Mouse (Mus musculus): Measurements from ENCODE around the gene Cd38.

Gene Cd38

DNA sequence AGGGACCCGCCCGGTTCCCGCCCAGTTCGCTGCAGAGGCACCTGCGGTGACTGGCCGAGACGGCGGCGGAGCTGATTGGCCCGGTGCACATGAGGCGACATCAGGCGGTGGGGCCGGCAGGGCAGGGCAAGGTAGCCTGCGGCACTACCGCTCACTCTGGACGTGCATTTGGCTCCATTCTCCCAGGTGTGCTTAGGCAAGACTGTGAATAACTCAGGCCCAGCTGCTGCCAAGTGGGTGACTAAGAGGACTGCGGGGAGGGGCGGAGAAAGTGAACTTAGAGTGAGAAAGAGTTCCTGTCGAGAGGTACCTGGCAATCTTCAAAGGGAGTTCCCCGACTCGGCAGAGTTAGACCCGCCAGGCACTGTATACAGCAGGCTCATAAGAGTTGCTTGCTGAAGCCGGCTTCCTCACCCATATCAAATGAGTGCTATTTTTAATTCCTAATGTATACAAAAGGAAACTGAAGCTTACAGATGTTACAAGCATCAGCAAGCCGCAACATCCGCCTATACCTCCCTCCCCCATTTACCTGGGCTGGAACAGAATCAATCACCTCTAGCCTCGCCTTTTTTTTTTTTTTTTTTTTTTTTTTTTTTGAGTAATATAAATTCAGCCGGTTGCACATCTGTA lies 79.9 kb downstream of the Cd38 start:
- peak; percentile 28 to 38 for DNase-seq

DNA sequence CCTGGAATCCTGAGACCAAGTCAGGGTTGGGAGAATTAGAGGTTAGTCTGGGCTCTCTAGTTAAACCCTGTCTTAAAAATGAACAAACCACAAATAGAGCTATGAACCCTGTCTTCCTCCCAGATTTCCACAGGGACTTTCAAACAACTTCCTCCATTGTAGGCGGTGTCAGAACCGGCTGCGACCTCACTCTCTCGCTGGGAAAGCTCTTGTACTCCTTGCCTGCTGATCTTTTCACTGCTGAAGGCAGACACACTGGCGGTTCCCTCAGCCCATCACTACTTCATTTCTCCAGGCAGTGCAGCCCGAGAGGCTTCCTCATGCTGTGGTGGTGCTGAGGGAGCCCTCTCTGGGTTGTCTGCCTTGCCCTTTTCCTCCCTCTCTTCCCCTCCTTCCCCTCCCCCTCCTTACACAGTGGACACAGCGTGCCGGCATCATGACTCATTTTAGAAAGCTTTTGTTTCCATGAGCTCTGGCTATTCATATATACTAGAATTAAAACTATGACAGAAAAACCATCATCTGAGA lies 80.5 kb downstream of the Cd38 start:
- DNase-seq = peak in 1 of 2 experiments; percentile 1

DNA sequence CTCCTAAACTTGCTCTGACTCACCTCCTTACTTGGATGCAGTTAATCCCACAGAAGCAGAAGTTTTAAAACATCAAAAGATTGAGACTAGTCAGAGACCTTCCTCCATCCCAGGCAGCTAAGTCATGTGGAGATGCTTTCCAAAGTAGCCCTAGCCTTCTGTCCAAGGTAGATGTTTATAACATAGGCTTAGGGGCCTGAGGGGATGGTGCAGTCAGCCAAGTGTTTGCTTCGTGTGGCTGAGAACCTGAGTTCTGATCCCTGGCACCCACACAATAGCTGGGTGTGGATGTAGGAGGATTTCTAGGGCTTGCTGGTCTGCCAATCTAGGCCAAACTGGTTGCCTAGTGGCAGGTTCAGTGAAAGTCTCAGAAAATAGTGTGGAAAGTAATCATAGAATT lies 84.9 kb downstream of the Cd38 start:
- DNase-seq = no peak

DNA sequence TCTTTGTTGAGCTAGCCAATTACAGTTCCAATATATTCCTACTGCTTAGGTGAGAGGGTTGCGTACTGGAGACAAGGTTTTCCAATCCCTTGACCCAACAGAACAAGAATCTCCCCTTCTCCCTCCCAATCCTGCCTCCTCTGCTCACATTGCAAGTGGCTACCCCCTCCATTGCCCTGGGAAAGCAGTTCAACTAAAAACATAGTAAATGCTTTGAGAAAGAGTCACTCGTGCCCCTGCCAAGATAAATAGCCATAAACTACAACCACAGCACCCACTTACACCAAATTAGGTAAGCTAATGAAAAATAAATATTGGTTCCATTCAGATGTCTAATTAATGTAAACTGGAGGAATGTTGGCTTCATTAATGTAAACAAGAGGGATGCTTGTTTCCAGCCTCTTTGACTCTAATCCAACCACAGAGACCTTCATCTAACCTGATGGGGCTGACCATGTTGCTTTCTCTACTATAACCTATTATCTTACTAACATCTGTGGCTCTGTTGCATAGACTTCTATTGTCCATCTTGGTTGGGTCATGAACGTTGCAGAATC lies 91.6 kb downstream of the Cd38 start:
- no peak for DNase-seq

DNA sequence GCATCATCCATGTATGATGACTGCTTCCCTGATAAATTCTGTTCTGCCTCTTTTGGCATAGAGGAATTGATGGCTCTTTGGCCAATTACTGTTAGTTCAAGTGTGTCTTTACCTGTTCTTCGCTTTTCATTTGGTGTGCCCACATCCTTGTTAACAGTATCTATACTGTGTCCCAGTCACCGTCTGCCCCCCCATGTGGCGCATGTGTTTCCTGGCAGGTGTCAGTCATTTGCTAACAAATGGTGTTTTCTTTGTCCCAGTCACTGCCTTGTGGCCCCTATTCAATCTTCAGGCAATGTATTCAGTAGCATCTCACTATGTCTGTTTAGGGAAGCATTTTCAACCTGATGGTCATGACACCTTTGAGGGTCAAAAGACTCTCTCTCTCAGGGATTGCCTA lies 92.7 kb downstream of the Cd38 start:
- DNase-seq = no peak
